Mouse (Mus musculus) MEL (cell line): ENCODE results near the gene Klhl31. TPM values are rescaled to one million over a fixed set of nuclear protein-coding genes. Genes with fewer than 3 reads are reported as not detected.

Source experiments
- DNase-seq: peaks from one replicate; pipeline ENCODE4 v3.0.0; 2011; ENCODE audit warnings: low read depth, low spot score
- H3K27ac ChIP-seq: 2 replicates; pipeline ENCODE4 v1.5.1; 2012; ENCODE audit warnings: low read depth, mild to moderate bottlenecking, control low read depth, low read length, moderate library complexity; ENCODE audit not compliant: control insufficient read depth
- H3K27me3 ChIP-seq, 2 experiments: fragments of 150-350 bp in 1 of 2; sonication (generic) in 1 of 2; 2 replicates each; pipeline ENCODE4 v1.6.1; 2012; ENCODE audit warnings: low read length in 2 of 2, mild to moderate bottlenecking in 2 of 2, improper control_type of control experiment in 1 of 2, moderate library complexity in 1 of 2; ENCODE audit not compliant: insufficient read depth in 2 of 2, control insufficient read depth in 1 of 2
- H3K36me3 ChIP-seq, 2 experiments: 2 replicates each; pipeline ENCODE4 v1.6.1; 2012 to 2014; ENCODE audit warnings: low read length in 2 of 2, improper control_type of control experiment in 1 of 2, inconsistent platforms in 1 of 2, mild to moderate bottlenecking in 1 of 2; ENCODE audit not compliant: insufficient read depth in 2 of 2, control insufficient read depth in 1 of 2
- H3K4me1 ChIP-seq, 2 experiments: fragments of 150-350 bp in 1 of 2; sonication (generic) in 1 of 2; 2 replicates each; pipeline ENCODE4 v1.6.1; 2012; ENCODE audit warnings: low read length in 2 of 2, improper control_type of control experiment in 1 of 2, mild to moderate bottlenecking in 1 of 2; ENCODE audit not compliant: insufficient read depth in 2 of 2, control insufficient read depth in 1 of 2
- H3K4me3 ChIP-seq, 2 experiments: fragments of 150-350 bp in 1 of 2; sonication (generic) in 1 of 2; 2 replicates each; pipeline ENCODE4 v1.5.1; 2012; ENCODE audit warnings: low read depth in 2 of 2, low read length in 2 of 2, mild to moderate bottlenecking in 2 of 2, moderate library complexity in 2 of 2, control low read depth in 1 of 2, improper control_type of control experiment in 1 of 2; ENCODE audit not compliant: control insufficient read depth in 1 of 2, insufficient read depth in 1 of 2
- H3K79me2 ChIP-seq: 2 replicates; pipeline ENCODE4 v1.6.1; 2012; ENCODE audit warnings: mild to moderate bottlenecking, low read length, moderate library complexity; ENCODE audit not compliant: control insufficient read depth, poor library complexity, insufficient read depth
- H3K9ac ChIP-seq: 2 replicates; pipeline ENCODE4 v1.6.1; 2012; ENCODE audit warnings: low read depth, mild to moderate bottlenecking, control low read depth, low read length, moderate library complexity; ENCODE audit not compliant: control insufficient read depth, poor library complexity, severe bottlenecking
- H3K9me3 ChIP-seq: fragments of 150-350 bp; sonication (generic); replicated peaks from 2 replicates; pipeline ENCODE4 v1.6.1; 2012; ENCODE audit warnings: mild to moderate bottlenecking, low read length, improper control_type of control experiment, moderate library complexity; ENCODE audit not compliant: insufficient read depth
- BHLHE40 ChIP-seq: IDR thresholded peaks from 2 replicates; pipeline ENCODE4 v1.6.1; 2012; ENCODE audit warnings: low read depth, mild to moderate bottlenecking, inconsistent platforms, low read length, improper control_type of control experiment, borderline replicate concordance
- CHD1 ChIP-seq: IDR thresholded peaks from 2 replicates; pipeline ENCODE4 v1.6.1; 2012; ENCODE audit warnings: low read depth, mild to moderate bottlenecking, inconsistent platforms, low read length, improper control_type of control experiment
- CHD2 ChIP-seq: IDR thresholded peaks from 2 replicates; pipeline ENCODE4 v1.6.1; 2011; ENCODE audit warnings: low read length, improper control_type of control experiment
- ELF1 ChIP-seq: IDR thresholded peaks from 2 replicates; pipeline ENCODE4 v1.6.1; 2014; ENCODE audit warnings: low read depth, mild to moderate bottlenecking, inconsistent platforms, low read length, improper control_type of control experiment, moderate library complexity
- EP300 ChIP-seq, 2 experiments: IDR thresholded peaks; 2 replicates each; pipeline ENCODE4 v1.6.1; 2011; ENCODE audit warnings: improper control_type of control experiment in 2 of 2, low read length in 2 of 2, low read depth in 1 of 2, mild to moderate bottlenecking in 1 of 2
- ETS1 ChIP-seq: IDR thresholded peaks from 2 replicates; pipeline ENCODE4 v1.6.1; 2012; ENCODE audit warnings: low read depth, mild to moderate bottlenecking, inconsistent platforms, low read length, improper control_type of control experiment, moderate library complexity
- GABPA ChIP-seq: IDR thresholded peaks from 2 replicates; pipeline ENCODE4 v1.6.1; 2012; ENCODE audit warnings: low read depth, mild to moderate bottlenecking, inconsistent platforms, low read length, improper control_type of control experiment, moderate library complexity
- GATA1 ChIP-seq: IDR thresholded peaks from 2 replicates; pipeline ENCODE4 v1.6.1; 2011; ENCODE audit warnings: low read depth, low read length, improper control_type of control experiment
- JUND ChIP-seq: IDR thresholded peaks from 2 replicates; pipeline ENCODE4 v1.6.1; 2011; ENCODE audit warnings: low read depth, mild to moderate bottlenecking, improper control_type of control experiment, low read length
- MAX ChIP-seq: IDR thresholded peaks from 2 replicates; pipeline ENCODE4 v1.6.1; 2011; ENCODE audit warnings: low read length, improper control_type of control experiment
- MEF2A ChIP-seq: IDR thresholded peaks from 2 replicates; pipeline ENCODE4 v1.6.1; 2014; ENCODE audit warnings: low read depth, mild to moderate bottlenecking, inconsistent platforms, low read length, improper control_type of control experiment; ENCODE audit not compliant: poor library complexity, insufficient replicate concordance, severe bottlenecking; ENCODE audit errors: extremely low read depth
- MYB ChIP-seq: IDR thresholded peaks from 2 replicates; pipeline ENCODE4 v1.6.1; 2011; ENCODE audit warnings: mild to moderate bottlenecking, low read depth, low read length, improper control_type of control experiment
- MYC ChIP-seq: IDR thresholded peaks from 2 replicates; pipeline ENCODE4 v1.6.1; 2011; ENCODE audit warnings: low read depth, mild to moderate bottlenecking, low read length, improper control_type of control experiment, moderate library complexity
- NELFE ChIP-seq: IDR thresholded peaks from 2 replicates; pipeline ENCODE4 v1.6.1; 2011; ENCODE audit warnings: low read depth, low read length, improper control_type of control experiment
- NRF1 ChIP-seq: IDR thresholded peaks from 2 replicates; pipeline ENCODE4 v1.6.1; 2014; ENCODE audit warnings: low read depth, mild to moderate bottlenecking, inconsistent platforms, low read length, improper control_type of control experiment, moderate library complexity; ENCODE audit not compliant: poor library complexity, insufficient read depth, severe bottlenecking
- POLR2A ChIP-seq, 2 experiments: IDR thresholded peaks; 2 replicates each; pipeline ENCODE4 v1.6.1; 2011 to 2012; ENCODE audit warnings: low read length in 2 of 2, mild to moderate bottlenecking in 2 of 2, control low read depth in 1 of 2, improper control_type of control experiment in 1 of 2, low read depth in 1 of 2, moderate library complexity in 1 of 2; ENCODE audit not compliant: control insufficient read depth in 1 of 2, insufficient read depth in 1 of 2, poor library complexity in 1 of 2
- RAD21 ChIP-seq: IDR thresholded peaks from 2 replicates; pipeline ENCODE4 v1.6.1; 2011; ENCODE audit warnings: mild to moderate bottlenecking, low read depth, low read length, improper control_type of control experiment
- SIN3A ChIP-seq: IDR thresholded peaks from 2 replicates; pipeline ENCODE4 v1.6.1; 2012; ENCODE audit warnings: low read length, improper control_type of control experiment, inconsistent platforms
- TAL1 ChIP-seq: IDR thresholded peaks from 2 replicates; pipeline ENCODE4 v1.6.1; 2012; ENCODE audit warnings: mild to moderate bottlenecking, inconsistent platforms, low read length, moderate library complexity, mixed read lengths
- TCF12 ChIP-seq: IDR thresholded peaks from 2 replicates; pipeline ENCODE4 v1.6.1; 2014; ENCODE audit warnings: low read depth, mild to moderate bottlenecking, inconsistent platforms, low read length, improper control_type of control experiment, moderate library complexity
- USF1 ChIP-seq: IDR thresholded peaks from 2 replicates; pipeline ENCODE4 v1.6.1; 2014; ENCODE audit warnings: low read depth, mild to moderate bottlenecking, inconsistent platforms, low read length, improper control_type of control experiment, moderate library complexity
- USF2 ChIP-seq, 2 experiments: IDR thresholded peaks; 2 replicates each; pipeline ENCODE4 v1.6.1; 2011 to 2012; ENCODE audit warnings: improper control_type of control experiment in 2 of 2, low read length in 2 of 2, borderline replicate concordance in 1 of 2, inconsistent platforms in 1 of 2, low read depth in 1 of 2, mild to moderate bottlenecking in 1 of 2; ENCODE audit not compliant: insufficient read depth in 1 of 2
- ZKSCAN1 ChIP-seq: IDR thresholded peaks from 2 replicates; pipeline ENCODE4 v1.6.1; 2012; ENCODE audit warnings: low read depth, mild to moderate bottlenecking, inconsistent platforms, low read length, improper control_type of control experiment, moderate library complexity
- ZMIZ1 ChIP-seq: IDR thresholded peaks from 2 replicates; pipeline ENCODE4 v1.6.1; 2012; ENCODE audit warnings: low read depth, mild to moderate bottlenecking, inconsistent platforms, low read length, improper control_type of control experiment, moderate library complexity
- ZNF384 ChIP-seq: IDR thresholded peaks from 2 replicates; pipeline ENCODE4 v1.6.1; 2012; ENCODE audit warnings: low read depth, mild to moderate bottlenecking, inconsistent platforms, low read length, improper control_type of control experiment
- polyA plus RNA-seq, 2 experiments: library from polyadenylated mRNA; stranded (reverse) in 1 of 2; unstranded in 1 of 2; fragments of >175 nt in 1 of 2; fragments of >200 nt in 1 of 2; gene quantifications; 2 replicates each; pipeline versions ENCODE4 v1.2.1 to v1.2.4; 2012; ENCODE audit warnings: low replicate concordance in 2 of 2, low read depth in 1 of 2; ENCODE audit not compliant: insufficient read length in 2 of 2, insufficient read depth in 1 of 2, missing spikeins in 1 of 2
- total RNA-seq: library from RNA; depleted of rRNA; stranded (reverse); fragments of 300-350 nt; gene quantifications from 2 replicates; pipeline ENCODE4 v1.2.3, GENCODE M21; 2012

Klhl31 gene
- total and polyA plus RNA-seq, 3 experiments = not detected

GRCm38 (mm10) chr9:77587616-77588015 lies 48.7 kb upstream of the Klhl31 start:
- no peak for DNase-seq
- Histone ChIP-seq H3K36me3 (peaks cover 0 to 3% of the 10 kb centered on the region in 2 experiments; a peak in 2 of 4 replicates), H3K4me1 (peaks cover 3 to 7% of the 10 kb centered on the region in 2 experiments), H3K4me3 (no peak overlapping the region), H3K9me3 (no peaks in the 10 kb centered on the region), H3K9ac (no peak overlapping the region), H3K27ac (no peak overlapping the region), H3K79me2 (no peaks in the 10 kb centered on the region), H3K27me3 (peaks cover 0 to 2% of the 10 kb centered on the region in 2 experiments)
- no peak for TF ChIP-seq GATA1
- no peak for TF ChIP-seq CHD2
- no peak for TF ChIP-seq ZKSCAN1
- TF ChIP-seq MYB = no peak
- TF ChIP-seq ETS1 = no peak
- TF ChIP-seq TAL1 = no peak
- TF ChIP-seq TCF12 = no peak
- TF ChIP-seq JUND = no peak
- no peak for TF ChIP-seq MEF2A
- no peak for TF ChIP-seq USF1
- no peak for TF ChIP-seq MAX
- TF ChIP-seq ZNF384 = no peak
- TF ChIP-seq RAD21 = no peak
- no peak for TF ChIP-seq ELF1
- TF ChIP-seq, all 39 proteins: peak for 0

GRCm38 (mm10) chr9:77589496-77589895 lies 46.8 kb upstream of the Klhl31 start:
- peaks cover 0 to 7% of the 10 kb centered on the region in 2 experiments; a peak in 2 of 4 replicates for H3K36me3 ChIP-seq
- no peaks in the 10 kb centered on the region for H3K79me2 ChIP-seq
- no peak overlapping the region for H3K9ac ChIP-seq
- H3K27ac ChIP-seq = no peak overlapping the region
- no peak overlapping the region for H3K4me3 ChIP-seq
- peaks cover 6 to 7% of the 10 kb centered on the region in 2 experiments for H3K4me1 ChIP-seq
- TF ChIP-seq ZMIZ1 (no peak), GABPA (no peak)
- DNase-seq = no peak
- no peaks in the 10 kb centered on the region for H3K9me3 ChIP-seq
- H3K27me3 ChIP-seq = no peaks in the 10 kb centered on the region; a peak in 3 of 4 replicates

GRCm38 (mm10) chr9:77592423-77592822 lies 43.9 kb upstream of the Klhl31 start:
- no peaks in the 10 kb centered on the region for H3K9me3 ChIP-seq
- peak; percentile 77 for DNase-seq
- TF ChIP-seq POLR2A (IDR thresholded peaks at IDR 0.05; ENCODE audit: control insufficient read depth in 1 of 2, insufficient read depth in 1 of 2, low read depth in 1 of 2, low read length in 2 of 2, poor library complexity in 1 of 2) = no peak
- TF ChIP-seq CHD2 = no peak
- 0 out of 2 replicates have a peak, but pooled peaks have one; percentile 24 for TF ChIP-seq MYC
- no peak for TF ChIP-seq USF2 (IDR thresholded peaks at IDR 0.05; ENCODE audit: borderline replicate concordance in 1 of 2, insufficient read depth in 1 of 2, low read depth in 1 of 2, low read length in 2 of 2)
- TF ChIP-seq CHD1 = no peak
- TF ChIP-seq ZNF384 = no peak
- 0 out of 2 replicates have a peak, but pooled peaks have one; percentile 13 for TF ChIP-seq GATA1
- no peak for TF ChIP-seq NRF1
- TF ChIP-seq NELFE = no peak
- 0 out of 2 replicates have a peak, but pooled peaks have one; percentile 19 for TF ChIP-seq TCF12
- TF ChIP-seq BHLHE40 = no peak
- TF ChIP-seq SIN3A = 0 out of 2 replicates have a peak, but pooled peaks have one; percentile 12
- peak; percentile 58 to 61; a peak in 3 of 4 replicates for TF ChIP-seq EP300 (IDR thresholded peaks at IDR 0.05; ENCODE audit: low read depth in 1 of 2, low read length in 2 of 2)
- no peak overlapping the region for H3K4me3 ChIP-seq
- no peak overlapping the region for H3K27ac ChIP-seq
- peaks cover 6 to 7% of the 10 kb centered on the region in 2 experiments for H3K4me1 ChIP-seq
- H3K27me3 ChIP-seq = no peaks in the 10 kb centered on the region; a peak in 2 of 4 replicates
- H3K9ac ChIP-seq = peak overlapping the region; percentile 14; the same call in 1 of the 2 replicates
- peaks cover 0 to 7% of the 10 kb centered on the region in 2 experiments; a peak in 2 of 4 replicates for H3K36me3 ChIP-seq
- H3K79me2 ChIP-seq = no peaks in the 10 kb centered on the region
